Mouse (Mus musculus) spleen, adult 2 months (tissue): ENCODE results near the gene Folh1.

Experiments used
- CTCF ChIP-seq: fragments of 200-500 bp; IDR thresholded peaks from 2 replicates; pipeline ENCODE4 v1.5.1; 2011; ENCODE audit warnings: mild to moderate bottlenecking, inconsistent platforms; ENCODE audit not compliant: insufficient read depth, insufficient read length, insufficient replicate concordance; ENCODE audit errors: extremely low read depth
- POLR2A ChIP-seq: fragments of 200-500 bp; IDR thresholded peaks from 2 replicates; pipeline ENCODE4 v1.6.1; 2011; ENCODE audit warnings: low read depth, low read length, inconsistent platforms

DNA sequence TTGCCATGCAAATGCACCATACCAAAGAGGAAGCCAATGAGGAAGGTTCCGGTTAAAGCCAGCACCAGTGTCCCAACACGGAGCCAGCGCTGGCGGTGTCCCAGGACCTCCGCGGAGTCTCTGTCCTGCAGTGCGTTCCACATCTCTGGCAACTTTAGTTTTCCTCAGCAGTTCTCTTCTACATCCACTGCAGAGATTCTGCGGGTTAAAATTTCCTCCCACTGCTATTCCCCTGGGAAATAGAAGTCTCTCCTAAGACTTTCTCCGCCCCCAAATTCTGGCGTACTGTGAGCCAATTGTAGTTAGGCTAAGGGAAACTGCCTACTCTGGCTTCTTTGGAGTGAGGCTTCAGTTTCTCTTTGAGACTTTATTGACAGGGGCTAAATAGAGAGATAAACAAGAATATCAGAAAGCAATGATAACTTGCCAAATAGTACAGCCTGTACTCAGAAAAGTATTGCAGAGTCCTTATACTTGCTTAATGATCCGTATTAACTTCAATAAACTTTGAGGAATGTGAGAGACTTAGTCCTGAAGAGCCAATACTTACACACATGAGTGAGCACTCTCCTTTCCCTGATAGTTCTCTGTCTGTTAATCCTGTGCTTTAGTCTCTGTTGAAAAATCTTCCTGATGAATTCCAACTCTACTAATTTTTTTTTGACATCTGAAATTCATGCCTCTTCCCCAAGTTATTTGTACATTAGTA, at the start of gene Folh1:
- TF ChIP-seq POLR2A: no peak
- no peak for TF ChIP-seq CTCF
